Mouse (Mus musculus) liver, embryonic 14.5 days (tissue): Measurements from ENCODE around the gene Aplp2. TPM values are rescaled to one million over a fixed set of nuclear protein-coding genes. Genes with fewer than 3 reads are reported as not detected.

Experiments
- ATAC-seq: fragments of 200-750 bp; cut with Nextera tagmentation; 2 replicates; pipeline ENCODE4 v1.8.0; 2017; ENCODE audit warnings: moderate number of reproducible peaks, mild to moderate bottlenecking, moderate library complexity; ENCODE audit not compliant: insufficient read depth
- DNase-seq, 3 experiments: peaks; one replicate each; pipeline ENCODE4 v3.0.0-alpha.2; 2012 to 2013; ENCODE audit warnings: low read depth in 3 of 3, low spot score in 3 of 3
- H3K27ac ChIP-seq: fragments of 300-500 bp; sonication (generic); 2 replicates; pipeline ENCODE4 v1.5.1; 2014; ENCODE audit warnings: moderate library complexity, mild to moderate bottlenecking, control low read depth, inconsistent platforms
- H3K27me3 ChIP-seq: fragments of 300-500 bp; sonication (generic); 2 replicates; pipeline ENCODE4 v1.6.1; 2014; ENCODE audit warnings: mild to moderate bottlenecking, low read length, moderate library complexity; ENCODE audit not compliant: control insufficient read depth, insufficient read depth
- H3K36me3 ChIP-seq: fragments of 300-500 bp; sonication (generic); replicated peaks from 2 replicates; pipeline ENCODE4 v1.6.1; 2014; ENCODE audit warnings: low read depth; ENCODE audit not compliant: control insufficient read depth, insufficient read depth
- H3K4me1 ChIP-seq, 2 experiments: fragments of 200-500 bp in 1 of 2; fragments of 300-500 bp in 1 of 2; sonication (generic) in 1 of 2; replicated peaks; 2 replicates each; pipeline ENCODE4 v1.6.1; 2012 to 2014; ENCODE audit warnings: antibody characterized with exemption in 1 of 2, inconsistent platforms in 1 of 2, low read length in 1 of 2; ENCODE audit not compliant: control insufficient read depth in 2 of 2, insufficient read depth in 2 of 2
- H3K4me2 ChIP-seq: fragments of 300-500 bp; sonication (generic); 2 replicates; pipeline ENCODE4 v1.6.1; 2014; ENCODE audit warnings: low read depth, mild to moderate bottlenecking, control low read depth, moderate library complexity
- H3K4me3 ChIP-seq, 2 experiments: fragments of 200-500 bp in 1 of 2; fragments of 300-500 bp in 1 of 2; sonication (generic) in 1 of 2; 2 replicates each; pipeline ENCODE4 v1.5.1; 2012 to 2014; ENCODE audit warnings: low read depth in 2 of 2, low read length in 2 of 2, mild to moderate bottlenecking in 2 of 2, control low read depth in 1 of 2, inconsistent platforms in 1 of 2, moderate library complexity in 1 of 2; ENCODE audit not compliant: insufficient read depth in 1 of 2
- H3K9ac ChIP-seq: fragments of 300-500 bp; sonication (generic); replicated peaks from 2 replicates; pipeline ENCODE4 v1.6.1; 2014; ENCODE audit warnings: mild to moderate bottlenecking, control low read depth, moderate library complexity
- H3K9me3 ChIP-seq: fragments of 300-500 bp; sonication (generic); 2 replicates; pipeline ENCODE4 v1.6.1; 2016; ENCODE audit warnings: low read length, mixed read lengths; ENCODE audit not compliant: control insufficient read depth
- CTCF ChIP-seq: IDR thresholded peaks from 2 replicates; pipeline ENCODE4 v1.5.1; 2016; ENCODE audit warnings: antibody characterized with exemption, low read depth, control low read depth
- EP300 ChIP-seq: IDR thresholded peaks from 2 replicates; pipeline ENCODE4 v1.6.1; 2016; ENCODE audit warnings: antibody characterized with exemption, low read depth
- WGBS: fragments of 180-500 bp; shearing (Covaris S2); extraction: QIAGEN DNeasy Blood & Tissue Kit; methylation state at CpG from one replicate; pipeline ENCODE4 v1.1.7; 2014; ENCODE audit not compliant: insufficient replicate concordance; 5-methylcytosine and 5-hydroxymethylcytosine counted together
- polyA plus RNA-seq, 2 experiments: library from polyadenylated mRNA; depleted of rRNA in 1 of 2; stranded (reverse) in 1 of 2; unstranded in 1 of 2; fragments of >200 nt; fragmentation: Nextera tagmentation in 1 of 2; extraction: Ambion mirVana in 1 of 2; gene quantifications; 2 replicates each; pipeline versions ENCODE4 v1.2.1 to v1.2.3; 2012 to 2014

The Aplp2 gene
- polyA plus RNA-seq, 2 experiments = 120 to 163 TPM

DNA sequence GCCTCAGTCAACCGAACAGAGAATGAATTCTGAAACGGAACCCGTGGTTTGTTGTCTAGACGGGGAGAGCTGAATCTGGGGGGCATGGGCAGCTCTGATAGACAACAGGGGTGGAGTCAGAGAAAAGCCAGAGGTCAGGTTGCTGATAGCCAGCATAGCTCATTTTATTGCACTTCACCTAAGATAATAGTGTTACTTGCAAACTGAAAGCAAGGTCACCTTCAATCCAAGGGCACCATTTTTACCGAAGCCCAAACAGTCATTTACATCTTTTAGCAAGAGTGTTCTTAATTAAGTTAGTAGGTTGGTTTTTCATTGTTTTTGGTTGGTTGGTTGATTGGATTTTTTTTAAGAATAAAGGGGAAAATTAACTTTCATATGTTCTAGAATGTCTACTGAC is 92.2 kb downstream of the Aplp2 start:
- ATAC-seq (no peak), DNase-seq (no peak)
- 20% methylated on average over 5 of the region's 5 CpGs for WGBS
- no peak overlapping the region for H3K27ac ChIP-seq
- no peaks in the 10 kb centered on the region for H3K27me3 ChIP-seq
- no peaks in the 10 kb centered on the region for H3K36me3 ChIP-seq
- no peaks in the 10 kb centered on the region for H3K9me3 ChIP-seq
- no peak overlapping the region for H3K9ac ChIP-seq
- H3K4me1 ChIP-seq = no peaks in the 10 kb centered on the region; a peak in 1 of 4 replicates
- H3K4me3 ChIP-seq = no peak overlapping the region
- no peak for TF ChIP-seq CTCF
- no peak for TF ChIP-seq EP300
- H3K4me2 ChIP-seq = no peak overlapping the region

DNA sequence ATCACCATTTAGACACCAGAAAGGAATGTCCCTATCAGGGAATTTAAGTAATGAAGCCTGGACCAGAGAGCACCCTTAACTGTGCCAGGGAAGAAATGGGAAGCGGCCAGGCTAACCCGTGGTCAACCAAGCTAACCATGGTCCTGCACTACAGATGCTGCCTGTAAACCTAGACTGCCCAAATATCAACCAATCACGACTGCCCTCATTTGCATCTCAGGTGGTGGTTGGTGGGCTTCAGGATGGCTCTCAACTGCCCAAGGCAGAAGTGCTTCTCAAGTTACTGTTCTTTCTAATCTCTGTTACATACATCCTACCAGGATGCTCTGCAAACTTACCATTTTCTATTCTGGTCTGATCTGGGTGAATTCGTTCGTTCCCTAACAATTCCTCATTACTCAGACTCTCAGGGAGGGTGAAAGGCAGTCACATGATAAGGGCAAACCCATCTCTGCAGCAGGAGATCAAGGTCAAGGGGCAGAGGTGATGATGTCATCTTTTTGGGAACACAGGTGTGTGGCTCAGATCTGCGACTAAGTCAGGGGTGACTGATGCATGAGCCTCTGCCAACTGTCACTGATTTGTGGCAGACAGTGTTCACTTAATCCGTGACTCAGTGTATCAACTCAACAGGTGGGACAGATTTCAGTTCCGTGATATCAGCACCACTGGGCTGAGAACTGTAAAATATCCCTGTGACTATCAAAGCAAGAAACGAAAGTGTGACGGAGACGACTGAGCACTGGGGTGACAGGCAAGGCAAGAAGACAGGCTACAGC is 92.9 kb downstream of the Aplp2 start:
- WGBS = 30% methylated on average over 11 of the region's 11 CpGs
- H3K27ac ChIP-seq = no peak overlapping the region
- no peak for ATAC-seq

DNA sequence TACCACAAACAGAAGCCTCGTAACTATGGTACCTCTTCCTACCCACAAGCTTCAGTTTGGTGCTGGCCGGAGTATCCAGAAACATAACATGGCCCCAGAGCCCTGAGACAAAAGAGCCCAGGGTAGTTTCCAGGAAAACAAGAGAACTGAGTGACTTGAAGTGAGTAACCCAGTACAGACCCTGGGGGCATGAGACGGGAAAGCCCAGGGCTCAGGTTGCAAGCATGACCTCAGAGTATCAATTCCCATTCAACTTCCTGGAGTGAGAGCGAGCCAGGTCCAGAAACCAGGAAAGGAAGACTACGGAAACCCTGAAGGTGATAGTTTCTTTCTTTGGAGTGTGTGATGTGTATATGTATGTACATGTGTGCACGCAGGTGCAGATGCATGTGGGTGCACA is 94.1 kb downstream of the Aplp2 start:
- TF ChIP-seq EP300 (no peak), CTCF (no peak)
- Histone ChIP-seq H3K4me2 (no peak overlapping the region), H3K27me3 (no peaks in the 10 kb centered on the region), H3K9me3 (no peaks in the 10 kb centered on the region), H3K9ac (no peak overlapping the region), H3K4me3 (no peak overlapping the region), H3K36me3 (no peaks in the 10 kb centered on the region), H3K27ac (no peak overlapping the region), H3K4me1 (no peaks in the 10 kb centered on the region; a peak in 1 of 4 replicates)
- DNase-seq (no peak), ATAC-seq (no peak)
- 67% methylated on average over 6 of the region's 6 CpGs for WGBS

More for the DNA sequence above, 92.9 kb downstream of the Aplp2 start:
- H3K4me1 ChIP-seq = no peaks in the 10 kb centered on the region; a peak in 1 of 4 replicates
- H3K4me2 ChIP-seq = no peak overlapping the region
- no peaks in the 10 kb centered on the region for H3K27me3 ChIP-seq
- H3K36me3 ChIP-seq = no peaks in the 10 kb centered on the region
- H3K9me3 ChIP-seq = no peaks in the 10 kb centered on the region
- DNase-seq = no peak
- no peak overlapping the region for H3K9ac ChIP-seq
- TF ChIP-seq CTCF (no peak), EP300 (no peak)
- H3K4me3 ChIP-seq = no peak overlapping the region

GRCm38 (mm10) chr9:31117088-31117487 is 94.5 kb downstream of the Aplp2 start:
- no peaks in the 10 kb centered on the region; a peak in 1 of 4 replicates for H3K4me1 ChIP-seq
- no peak overlapping the region for H3K4me2 ChIP-seq
- no peak overlapping the region for H3K4me3 ChIP-seq
- H3K27me3 ChIP-seq = no peaks in the 10 kb centered on the region
- ATAC-seq = no peak
- H3K9ac ChIP-seq = no peak overlapping the region
- no peak for TF ChIP-seq EP300
- TF ChIP-seq CTCF = no peak
- no peak overlapping the region for H3K27ac ChIP-seq
- no peak for DNase-seq
- H3K36me3 ChIP-seq = no peaks in the 10 kb centered on the region
- no peaks in the 10 kb centered on the region for H3K9me3 ChIP-seq
- WGBS = 75% methylated on average over 11 of the region's 11 CpGs

GRCm38 (mm10) chr9:31115586-31115985 is 96.0 kb downstream of the Aplp2 start:
- ATAC-seq (no peak), DNase-seq (no peak)
- Histone ChIP-seq H3K36me3 (no peaks in the 10 kb centered on the region), H3K9me3 (no peaks in the 10 kb centered on the region), H3K27ac (no peak overlapping the region), H3K4me2 (no peak overlapping the region), H3K9ac (no peak overlapping the region), H3K27me3 (no peaks in the 10 kb centered on the region), H3K4me1 (no peaks in the 10 kb centered on the region; a peak in 1 of 4 replicates), H3K4me3 (no peak overlapping the region)
- TF ChIP-seq CTCF = no peak
- TF ChIP-seq EP300 = no peak
